Mouse (Mus musculus) urinary bladder, postnatal 25 days (tissue): ENCODE measurements at regions not wholly inside any gene's neighbourhood (a gene's known extent, or its start where the extent isn't known, plus 50 kb on each side); places are given as distances from the start of the nearest gene placed in this dataset.

Experiments used
- DNase-seq: peaks from one replicate; pipeline ENCODE4 v3.0.0; 2022; ENCODE audit warnings: low spot score

GRCm38 (mm10) chr8:126810516-126810915 is 135.1 kb downstream of the Tomm20 start:
- DNase-seq, result no peak

DNA sequence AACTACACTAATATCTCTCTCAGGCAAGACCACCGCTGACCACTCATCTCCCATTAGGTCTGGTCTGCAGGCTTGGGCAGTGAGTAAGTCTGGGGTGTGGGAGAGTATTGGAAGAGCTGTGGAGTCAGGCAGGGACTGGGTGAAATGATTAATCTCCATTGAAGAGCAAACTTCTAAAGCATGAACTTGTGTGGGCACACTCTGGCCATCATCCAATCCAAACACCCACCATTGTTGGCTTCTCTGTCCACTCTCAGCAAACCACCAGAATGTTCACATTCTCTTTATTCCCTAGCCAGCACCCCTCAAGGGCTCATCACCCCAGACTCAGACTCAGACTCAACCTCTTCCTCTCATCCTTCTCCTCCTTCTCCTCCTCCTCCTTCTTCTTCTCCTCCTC is 136.3 kb downstream of the Tomm20 start:
- DNase-seq, result no peak

- DNase-seq, result no peak
Observed at GRCm38 (mm10) chr8:126808496-126808895, 137.1 kb downstream of the Tomm20 start.

DNA sequence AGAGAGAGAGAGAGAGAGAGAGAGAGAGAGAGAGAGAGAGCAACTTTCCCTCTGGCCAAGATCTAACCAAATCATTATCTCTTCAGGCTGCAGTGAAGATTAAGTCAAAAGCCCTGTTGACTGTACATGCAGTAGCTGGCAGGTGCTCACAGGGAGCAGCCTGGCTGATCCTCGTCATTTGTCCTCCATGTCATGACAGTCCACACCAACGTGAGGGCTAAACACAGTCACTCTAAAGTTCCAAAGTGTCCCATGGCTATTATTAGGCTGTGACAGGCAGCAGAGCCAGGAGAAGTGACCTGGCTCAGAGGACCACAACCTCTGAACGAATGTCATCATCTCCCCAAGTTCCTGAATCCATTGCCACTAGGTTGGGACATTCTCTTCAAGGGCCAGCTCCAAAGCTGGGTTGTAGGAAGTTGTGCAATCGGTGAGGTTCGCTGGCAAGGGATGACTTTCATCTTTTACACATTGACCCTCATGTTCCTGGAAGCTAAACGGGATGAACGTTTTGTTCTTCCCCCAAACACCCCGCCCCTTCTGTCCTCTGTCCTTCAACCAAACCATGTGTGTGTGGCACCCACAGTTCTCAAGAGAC is 138.4 kb downstream of the Tomm20 start:
- no peak for DNase-seq

GRCm38 (mm10) chr8:126806591-126806990 is 139.1 kb downstream of the Tomm20 start:
- no peak for DNase-seq

GRCm38 (mm10) chr8:126806181-126806560 is 139.5 kb downstream of the Tomm20 start:
- no peak for DNase-seq

- no peak for DNase-seq
Observed at GRCm38 (mm10) chr8:126805365-126806180, 140.1 kb downstream of the Tomm20 start.

- DNase-seq, result no peak
Observed at GRCm38 (mm10) chr8:126804115-126804514, 141.5 kb downstream of the Tomm20 start.

DNA sequence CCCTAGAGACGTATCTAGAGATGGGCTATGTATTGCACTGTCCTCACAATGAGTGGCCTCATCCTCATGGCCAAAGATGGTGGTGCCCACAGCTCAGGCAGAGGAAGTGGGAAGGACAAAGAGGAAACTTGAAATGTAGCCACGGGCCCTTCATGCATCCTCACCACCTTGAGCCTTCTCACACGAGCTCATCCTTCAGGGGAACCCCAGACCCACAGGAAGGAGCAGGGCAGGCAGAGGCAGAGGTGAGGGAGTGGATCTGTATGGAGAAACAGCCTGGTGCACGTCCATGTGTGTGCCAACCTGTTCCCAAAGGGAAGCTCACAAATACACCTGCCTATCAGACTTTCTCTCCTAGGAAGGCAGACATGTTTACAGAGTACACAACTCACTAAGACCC is 143.0 kb downstream of the Tomm20 start:
- no peak for DNase-seq

DNA sequence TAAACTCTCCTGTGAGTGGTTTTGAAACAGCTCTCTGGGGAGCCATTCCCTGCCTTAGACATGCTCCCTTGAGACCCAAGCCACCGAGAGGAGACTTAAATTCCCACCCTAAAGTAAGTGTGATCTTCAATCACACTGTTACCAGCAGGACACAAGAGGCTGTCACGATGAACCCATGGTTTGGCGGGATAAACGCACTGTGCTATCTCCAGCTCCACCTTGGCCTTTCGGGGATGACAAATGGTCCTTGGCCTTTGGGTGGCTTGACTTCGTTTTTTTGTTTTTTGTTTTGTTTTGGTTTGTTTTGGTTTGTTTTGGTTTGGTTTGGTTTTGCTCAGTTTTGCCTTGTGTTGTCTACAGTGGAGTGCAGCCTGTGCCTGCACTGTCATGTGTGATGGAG is 144.7 kb downstream of the Tomm20 start:
- no peak for DNase-seq

GRCm38 (mm10) chr8:126797571-126798334 is 147.9 kb downstream of the Tomm20 start:
- no peak for DNase-seq

- DNase-seq, result no peak
Observed at GRCm38 (mm10) chr8:126793657-126794056, 152.0 kb downstream of the Tomm20 start.

DNA sequence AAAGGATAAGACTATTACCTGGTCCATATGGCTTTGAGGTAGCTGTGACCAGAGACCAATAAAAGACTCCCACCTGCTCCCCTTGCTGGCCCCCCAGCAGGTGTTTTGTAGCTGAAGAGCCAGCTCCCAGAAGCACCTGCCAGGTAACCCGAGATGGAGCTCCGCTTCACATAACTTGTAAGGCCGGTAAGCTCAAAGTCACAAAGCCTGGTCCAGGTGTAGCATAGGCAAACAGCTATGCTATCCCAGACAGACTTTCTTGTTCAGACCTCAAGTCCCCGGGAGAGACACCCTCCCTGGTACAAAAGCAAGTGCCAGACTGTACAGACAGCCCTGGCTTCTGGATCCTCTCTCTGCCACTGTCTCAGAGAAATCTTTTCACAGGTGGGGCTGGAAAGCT is 154.6 kb downstream of the Tomm20 start:
- no peak for DNase-seq

GRCm38 (mm10) chr8:126790214-126790613 is 155.4 kb downstream of the Tomm20 start:
- no peak for DNase-seq

GRCm38 (mm10) chr8:126789076-126789475 is 156.6 kb downstream of the Tomm20 start:
- no peak for DNase-seq

DNA sequence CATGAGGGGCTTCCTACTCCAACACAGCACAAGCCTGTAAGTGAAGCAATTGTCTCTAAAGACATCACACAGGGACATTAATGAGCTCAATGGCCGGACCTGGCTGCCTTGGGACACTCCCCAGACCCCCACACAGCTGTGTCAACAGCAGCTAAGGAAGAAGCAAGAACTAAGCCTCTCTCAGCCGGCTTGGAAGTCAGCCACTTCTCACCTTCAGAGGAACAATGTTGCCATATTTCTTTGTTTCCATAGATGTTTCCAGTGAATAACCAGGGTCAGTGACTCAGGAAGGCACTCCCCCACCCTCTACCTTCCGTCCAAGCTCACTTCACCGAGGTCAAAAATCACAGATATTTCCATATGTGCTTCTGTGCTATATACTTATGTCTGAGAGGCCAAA is 157.0 kb downstream of the Tomm20 start:
- DNase-seq, result no peak

GRCm38 (mm10) chr8:126787398-126787797 is 158.2 kb downstream of the Tomm20 start:
- no peak for DNase-seq

DNA sequence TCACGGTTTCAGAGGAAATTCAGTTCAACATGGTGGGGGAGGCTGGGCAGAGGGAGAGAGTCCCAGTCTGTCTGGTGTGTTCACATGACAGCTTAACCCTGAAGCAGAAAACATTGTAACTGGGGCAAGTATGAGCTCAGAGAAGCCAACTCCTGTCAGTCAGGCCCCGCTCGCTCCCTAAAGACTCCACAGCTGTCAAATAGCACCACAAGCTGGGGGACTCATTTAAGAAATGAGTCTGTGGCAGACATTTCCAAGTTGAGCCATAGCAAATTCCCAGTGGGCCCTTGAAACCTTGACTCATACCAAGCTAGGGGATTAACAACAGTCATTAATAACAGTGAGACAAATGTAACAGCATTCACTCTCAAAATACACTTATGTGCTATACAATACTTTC is 160.4 kb downstream of the Tomm20 start:
- no peak for DNase-seq

GRCm38 (mm10) chr8:126784604-126785003 is 161.0 kb downstream of the Tomm20 start:
- DNase-seq, result no peak

DNA sequence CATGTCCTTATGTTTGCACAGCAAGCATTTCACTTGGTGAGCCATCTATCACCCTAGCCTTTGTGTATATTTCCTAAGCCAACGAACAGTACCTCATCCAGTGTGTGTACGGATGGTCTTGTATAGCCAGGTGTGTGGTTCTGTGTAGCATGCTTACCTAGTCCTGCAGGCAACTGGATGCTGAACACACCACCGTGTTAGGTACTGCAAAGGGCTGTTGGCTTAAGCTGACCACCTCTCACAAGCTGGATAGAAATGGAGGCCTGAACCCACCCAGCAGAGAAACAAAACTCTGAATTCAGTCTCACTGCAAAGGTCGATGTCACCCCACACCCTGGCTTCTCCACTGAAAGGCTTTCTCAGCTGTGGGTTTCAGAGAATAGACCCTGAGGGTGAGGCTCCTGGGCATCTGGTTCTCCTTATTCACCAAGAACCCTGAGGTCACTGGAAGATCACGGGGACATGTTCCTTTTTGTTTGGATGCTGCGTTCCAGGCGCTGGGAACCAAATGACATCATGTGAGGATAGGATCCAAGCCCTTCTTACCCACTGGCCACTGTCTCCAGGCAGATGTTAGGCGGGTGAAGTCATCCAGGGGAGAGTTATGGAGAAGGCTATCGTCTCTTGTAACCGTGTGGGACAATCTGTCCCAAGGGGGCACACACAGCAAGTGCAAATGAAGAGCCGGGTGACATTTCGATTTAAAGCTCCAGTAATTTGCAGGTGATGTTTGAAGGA is 161.8 kb downstream of the Tomm20 start:
- no peak for DNase-seq

- DNase-seq, result no peak
Observed at GRCm38 (mm10) chr8:126778673-126779072, 167.0 kb downstream of the Tomm20 start.

GRCm38 (mm10) chr8:126778131-126778530 is 167.5 kb downstream of the Tomm20 start:
- no peak for DNase-seq
